Mouse (Mus musculus) monocyte, adult 59 days (primary cell): Measurements from ENCODE around the gene Rasgrp4. TPM values are rescaled to one million over a fixed set of nuclear protein-coding genes. Genes with fewer than 3 reads are reported as not detected.

ENCODE experiments used
- total RNA-seq, 2 experiments: library from RNA; stranded (reverse); gene quantifications; one replicate each; pipeline ENCODE4 v1.2.4; 2023

Rasgrp4 gene
- total RNA-seq: 100 to 1,000 TPM; 193 to 206 TPM

DNA sequence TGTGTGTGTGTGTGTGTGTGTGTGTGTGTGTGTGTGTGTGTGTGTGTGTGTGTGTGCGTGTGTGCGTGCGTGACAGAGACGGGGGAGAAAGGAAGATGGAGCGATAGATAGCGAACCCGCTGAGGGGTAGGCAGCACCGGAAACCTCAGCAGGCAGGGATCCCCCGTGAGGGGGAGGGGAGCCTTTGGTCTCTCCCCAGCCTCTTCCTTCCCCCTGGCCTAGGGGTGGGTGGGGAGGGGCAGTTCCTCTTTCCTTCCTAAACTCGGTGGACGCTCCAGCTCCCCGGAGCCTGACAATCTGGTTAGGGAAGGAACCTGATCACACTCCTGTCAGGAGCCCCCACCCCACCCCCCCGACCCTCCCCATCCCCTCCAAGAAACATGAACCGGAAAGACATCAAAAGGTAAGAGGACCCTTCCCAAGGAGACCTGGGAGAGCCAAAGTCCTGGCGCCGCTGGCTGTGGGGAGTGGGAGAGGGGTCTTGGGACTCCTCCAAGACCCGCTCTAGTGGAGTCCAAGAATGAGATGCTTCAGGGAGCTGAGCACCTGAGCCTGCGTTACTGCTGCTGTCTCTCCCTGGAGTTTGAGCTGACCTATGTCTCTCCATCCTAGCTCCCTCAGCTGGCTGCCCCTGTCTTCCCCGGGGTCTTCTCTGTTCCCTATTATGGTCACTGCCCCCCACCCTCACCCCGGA lies at the start of gene Rasgrp4:
Gene Rasgrp4 (plus strand): TSS at position 159 of the 694 bp plus-strand sequence.

GRCm38 (mm10) chr7:29124970-29125369 lies 9.7 kb upstream of the Rasgrp4 start, which contains the start of gene Ryr1:
TSS of gene Ryr1 (minus strand) at chr7:29125179.

DNA sequence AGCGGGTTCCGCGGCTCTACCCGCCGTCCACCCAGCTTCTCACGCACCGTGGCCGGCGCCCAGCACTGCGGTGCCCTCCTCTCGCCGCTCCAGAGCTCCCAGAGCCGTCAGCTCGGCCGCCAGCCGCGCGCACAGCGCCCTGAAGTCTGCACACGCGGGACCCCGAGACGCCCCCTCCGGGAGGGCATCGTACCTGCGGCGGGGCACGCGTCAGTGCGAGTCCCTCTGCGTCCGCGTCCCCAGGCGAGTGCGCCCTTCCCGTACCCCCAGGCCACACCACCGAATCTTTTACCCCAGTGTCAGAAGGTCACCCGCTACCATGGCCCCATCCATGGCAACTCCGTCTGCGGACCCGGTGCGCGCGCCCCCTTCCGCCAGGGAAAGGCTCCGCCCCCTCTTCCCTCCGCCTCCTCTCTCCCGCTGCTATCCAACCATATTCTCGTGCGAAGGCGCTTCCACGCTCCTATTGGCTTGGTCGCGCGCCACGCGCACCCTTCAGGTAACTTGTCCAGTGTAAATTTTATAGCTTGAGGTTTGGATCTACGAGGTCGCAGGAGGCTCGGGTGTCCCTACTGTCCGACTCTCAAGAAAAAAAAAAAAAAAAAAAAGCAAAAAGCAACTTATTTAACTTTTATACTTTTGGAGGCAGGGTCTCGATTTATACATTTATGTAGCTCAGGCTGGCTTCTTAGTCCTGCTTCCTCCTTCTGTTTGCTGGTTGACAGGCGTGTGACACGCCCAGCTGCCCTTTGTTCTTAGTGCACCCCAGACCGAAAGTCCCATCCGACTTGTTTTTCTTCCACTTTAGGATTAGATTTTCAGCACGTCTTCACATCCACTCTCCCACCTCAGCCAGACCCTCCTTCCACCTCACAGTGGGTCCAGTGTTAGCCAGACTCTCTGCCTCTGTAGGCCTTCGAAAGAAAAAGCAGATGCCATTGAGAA lies 21.5 kb downstream of the Rasgrp4 start, which contains the start of gene Fam98c:
Gene Fam98c (minus strand): TSS at position 397 of the 945 bp plus-strand sequence.

DNA sequence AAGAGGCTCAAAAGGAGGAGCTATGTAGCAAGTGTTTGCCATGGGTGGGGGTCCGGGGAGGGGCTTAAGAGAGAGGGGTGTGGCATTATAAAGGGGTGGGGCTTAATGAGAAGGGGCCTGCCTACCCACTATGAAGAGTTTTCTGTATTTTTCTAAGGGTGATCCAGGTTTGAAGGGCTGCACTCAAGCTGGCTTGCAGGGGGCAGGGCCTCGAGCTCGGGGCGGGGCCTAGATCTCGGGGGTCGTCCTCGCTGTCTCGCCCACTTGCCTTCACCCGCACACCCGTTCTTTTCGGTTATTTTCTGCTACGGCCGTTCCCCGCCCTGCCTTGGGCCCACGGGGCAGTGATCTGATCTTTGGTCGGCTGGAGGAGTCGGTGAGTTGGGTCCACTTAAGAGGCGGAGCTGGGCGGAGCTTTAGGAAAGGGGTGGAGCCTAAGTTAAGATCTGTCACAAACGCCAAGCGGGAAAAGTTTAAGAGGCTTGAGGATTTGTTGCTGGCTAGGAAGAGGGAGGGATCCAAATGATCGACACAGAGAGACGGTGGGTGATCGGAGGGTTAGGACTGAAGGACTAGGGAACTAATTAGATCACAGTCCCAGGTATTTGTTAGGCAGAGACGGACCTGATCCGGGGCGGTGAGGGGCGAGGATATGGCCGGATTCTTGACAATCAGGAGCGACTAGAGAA lies 35.6 kb downstream of the Rasgrp4 start, which contains the start of the genes Ggn and Spred3:
Gene Ggn (plus strand): TSS at position 145 of the 689 bp plus-strand sequence.
Gene Spred3 (minus strand): TSS at position 346 of the 689 bp plus-strand sequence.

GRCm38 (mm10) chr7:29180077-29180853 lies 45.6 kb downstream of the Rasgrp4 start, which contains the start of gene Psmd8:
TSS of gene Psmd8 (minus strand) at chr7:29180701.

Other genes with a start within 250 kb of the Rasgrp4 start
- gene Actn4, start 172.5 kb upstream of the Rasgrp4 start, total RNA-seq: 100 to 1,000 TPM; 108 to 133 TPM
- gene Eif3k, start 153.0 kb upstream of the Rasgrp4 start, total RNA-seq: 100 to 1,000 TPM; 279 to 296 TPM
- 10 to 100 TPM; 78.6 to 81.8 TPM for gene Map4k1, start 152.8 kb upstream of the Rasgrp4 start, total RNA-seq
- gene Ryr1, start 9.7 kb upstream of the Rasgrp4 start, total RNA-seq: under 1 TPM; 0.47 to 0.79 TPM
- gene Fam98c, start 21.4 kb downstream of the Rasgrp4 start, total RNA-seq: 10 to 100 TPM; 39.8 to 46.9 TPM
- 1 to 10 TPM in 1 of 2 experiments, under 1 TPM in 1; 0.50 to 1.2 TPM for gene Ggn, start 35.4 kb downstream of the Rasgrp4 start, total RNA-seq
- 1 to 10 TPM; 2.9 to 3.6 TPM for gene Spred3, start 35.6 kb downstream of the Rasgrp4 start, total RNA-seq
- 100 to 1,000 TPM; 279 to 291 TPM for gene Psmd8, start 45.9 kb downstream of the Rasgrp4 start, total RNA-seq
- 1 to 10 TPM; 4.6 to 5.2 TPM for gene Catsperg1, start 79.2 kb downstream of the Rasgrp4 start, total RNA-seq
- gene Kcnk6, start 97.7 kb downstream of the Rasgrp4 start, total RNA-seq: 10 to 100 TPM; 20.8 to 22.4 TPM
- 10 to 100 TPM; 23.0 to 28.2 TPM for gene Yif1b, start 103.5 kb downstream of the Rasgrp4 start, total RNA-seq
- gene 2200002D01Rik, start 113.6 kb downstream of the Rasgrp4 start, total RNA-seq: under 1 TPM in 1 of 2 experiments, not detected in 1; 0.45 TPM
- 1 to 10 TPM; 2.2 to 4.7 TPM for gene Spint2, start 147.1 kb downstream of the Rasgrp4 start, total RNA-seq
- gene Ppp1r14a, start 154.5 kb downstream of the Rasgrp4 start, total RNA-seq: not detected
- not detected for gene Dpf1, start 169.1 kb downstream of the Rasgrp4 start, total RNA-seq